25 mouse cellular contexts compared by ENCODE assay signal in the genomic region with DNA sequence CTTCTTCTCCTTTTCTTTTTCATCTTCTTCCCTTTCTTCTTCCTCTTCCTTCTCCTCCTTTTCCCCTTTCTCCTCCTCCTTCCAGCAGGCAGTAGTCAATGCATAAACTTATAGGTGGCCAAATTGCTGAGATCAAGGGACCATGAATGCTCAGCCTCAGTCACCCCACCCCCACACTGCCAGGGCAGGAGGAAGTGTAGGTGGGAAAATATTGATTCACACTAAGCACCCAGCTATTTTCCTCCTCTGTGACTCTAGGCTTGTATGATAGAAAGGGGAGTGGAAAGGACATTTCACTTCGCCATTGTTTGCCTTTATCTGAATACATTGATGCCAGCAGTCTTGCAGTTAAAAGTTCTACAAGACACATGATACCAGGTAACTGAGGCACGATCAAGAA. TPM values are rescaled to one million over a fixed set of nuclear protein-coding genes. Genes with fewer than 3 reads are reported as not detected.
DNase-seq lines count a peak whose midpoint lies in the region; ATAC-seq lines count a peak whose summit lies in the region.
"Had no signal": no experiment of that assay in that cellular context is flagged by ENCODE, and none has a peak within 500 bp of the region (broad histone marks: within the 10 kb centered on the region; RNA-seq: fewer than 3 reads in every experiment).

No protein-coding gene starts in this region.

- H3K4me3 ChIP-seq in heart, embryonic 13.5 days = no peak overlapping the region
- no peak overlapping the region for H3K4me3 ChIP-seq in neural tube, embryonic 11.5 days (ENCODE audit: low read depth, low read length)
- H3K4me3 ChIP-seq in neural tube, embryonic 15.5 days (replicated peaks) = no peak overlapping the region
- H3K4me3 ChIP-seq in forebrain, embryonic 12.5 days (replicated peaks) = no peak overlapping the region
- H3K4me3 ChIP-seq: embryonic facial prominence, embryonic 13.5 days; embryonic facial prominence, embryonic 15.5 days; erythroblast, embryonic 14.5 days; forebrain, embryonic 10.5 days; forebrain, embryonic 13.5 days; forebrain, embryonic 15.5 days had no signal

- no peak overlapping the region for H3K9ac ChIP-seq in heart, embryonic 13.5 days
- no peak overlapping the region for H3K9ac ChIP-seq in neural tube, embryonic 11.5 days (ENCODE audit: low read length)
- no peak overlapping the region for H3K9ac ChIP-seq in neural tube, embryonic 15.5 days (replicated peaks)
- H3K9ac ChIP-seq in forebrain, embryonic 12.5 days = no peak overlapping the region
- H3K9ac ChIP-seq: embryonic facial prominence, embryonic 13.5 days; embryonic facial prominence, embryonic 15.5 days; forebrain, embryonic 13.5 days; forebrain, embryonic 15.5 days had no signal

- 0 out of 2 replicates have a peak overlapping the region, but pooled peaks have one; percentile 15 for H3K27ac ChIP-seq in heart, embryonic 13.5 days (replicated peaks)
- H3K27ac ChIP-seq in neural tube, embryonic 11.5 days (ENCODE audit: low read depth, low read length) = no peak overlapping the region
- no peak overlapping the region for H3K27ac ChIP-seq in neural tube, embryonic 15.5 days (replicated peaks)
- H3K27ac ChIP-seq in forebrain, embryonic 12.5 days = no peak overlapping the region
- H3K27ac ChIP-seq: embryonic facial prominence, embryonic 13.5 days; embryonic facial prominence, embryonic 15.5 days; forebrain, embryonic 10.5 days; forebrain, embryonic 13.5 days; forebrain, embryonic 15.5 days had no signal

- DNase-seq in heart, adult 18-20 months = no peak
- DNase-seq in neural tube, embryonic 11.5 days (ENCODE audit: low spot score) = peak; percentile 6
- DNase-seq in splenic B cell, adult 2 months (ENCODE audit: low read depth, low spot score) = peak; percentile 15
- DNase-seq in left cerebral cortex, postnatal 14 days (ENCODE audit: low spot score in 2 of 2) = no peak
- DNase-seq: adrenal gland, adult 2 months; adrenal gland, postnatal 10 days; adrenal gland, postnatal 25 days; cerebellum, adult 11 months; cerebellum, adult 18-20 months; cerebellum, adult 8-10 months; cerebellum, adult 9-11 months; cerebellum, postnatal 14 days; cerebellum, postnatal 36 days; embryo, embryonic 11 days had no signal

- H3K9me3 ChIP-seq in heart, embryonic 13.5 days = no peaks in the 10 kb centered on the region
- no peaks in the 10 kb centered on the region for H3K9me3 ChIP-seq in neural tube, embryonic 11.5 days (ENCODE audit: control insufficient read depth, low read length)
- no peaks in the 10 kb centered on the region for H3K9me3 ChIP-seq in neural tube, embryonic 15.5 days (replicated peaks)
- H3K9me3 ChIP-seq in forebrain, embryonic 12.5 days = no peaks in the 10 kb centered on the region
- H3K9me3 ChIP-seq: embryonic facial prominence, embryonic 13.5 days; embryonic facial prominence, embryonic 15.5 days; forebrain, embryonic 10.5 days; forebrain, embryonic 13.5 days; forebrain, embryonic 15.5 days had no signal

- no peak overlapping the region for H3K4me2 ChIP-seq in heart, embryonic 13.5 days
- H3K4me2 ChIP-seq in neural tube, embryonic 11.5 days (ENCODE audit: low read depth) = no peak overlapping the region
- H3K4me2 ChIP-seq in neural tube, embryonic 15.5 days = no peak overlapping the region
- no peak overlapping the region for H3K4me2 ChIP-seq in forebrain, embryonic 12.5 days
- H3K4me2 ChIP-seq: embryonic facial prominence, embryonic 13.5 days; embryonic facial prominence, embryonic 15.5 days; forebrain, embryonic 13.5 days; forebrain, embryonic 15.5 days had no signal

- no peaks in the 10 kb centered on the region for H3K36me3 ChIP-seq in heart, embryonic 13.5 days
- H3K36me3 ChIP-seq in neural tube, embryonic 11.5 days (ENCODE audit: control insufficient read depth, insufficient read depth, low read length) = no peaks in the 10 kb centered on the region
- no peaks in the 10 kb centered on the region for H3K36me3 ChIP-seq in neural tube, embryonic 15.5 days
- H3K36me3 ChIP-seq in splenic B cell, adult 2 months (ENCODE audit: control insufficient read depth, insufficient read depth, low read length, poor library complexity, severe bottlenecking) = no peaks in the 10 kb centered on the region
- H3K36me3 ChIP-seq in forebrain, embryonic 12.5 days (replicated peaks) = no peaks in the 10 kb centered on the region
- H3K36me3 ChIP-seq: embryonic facial prominence, embryonic 13.5 days; embryonic facial prominence, embryonic 15.5 days; forebrain, embryonic 10.5 days; forebrain, embryonic 15.5 days had no signal

- H3K4me1 ChIP-seq in heart, embryonic 13.5 days = peaks cover 44% of the 10 kb centered on the region
- H3K4me1 ChIP-seq in neural tube, embryonic 11.5 days (ENCODE audit: control insufficient read depth, insufficient read depth, low read length) = no peaks in the 10 kb centered on the region
- H3K4me1 ChIP-seq in neural tube, embryonic 15.5 days = no peaks in the 10 kb centered on the region
- no peaks in the 10 kb centered on the region for H3K4me1 ChIP-seq in forebrain, embryonic 12.5 days
- H3K4me1 ChIP-seq: embryonic facial prominence, embryonic 13.5 days; embryonic facial prominence, embryonic 15.5 days; forebrain, embryonic 10.5 days; forebrain, embryonic 13.5 days; forebrain, embryonic 15.5 days had no signal

- WGBS in heart, embryonic 13.5 days = 52% methylated on average over 2 of the region's 2 CpGs
- 79% methylated on average over 2 of the region's 2 CpGs for WGBS in neural tube, embryonic 11.5 days
- WGBS in neural tube, embryonic 15.5 days = 88% methylated on average over 2 of the region's 2 CpGs
- 81% methylated on average over 2 of the region's 2 CpGs for WGBS in forebrain, embryonic 12.5 days

- H3K27me3 ChIP-seq in heart, embryonic 13.5 days (replicated peaks) = no peaks in the 10 kb centered on the region
- no peaks in the 10 kb centered on the region for H3K27me3 ChIP-seq in neural tube, embryonic 11.5 days (ENCODE audit: control insufficient read depth, insufficient read depth, low read length)
- 0 out of 2 replicates have a peak, but pooled peaks cover 4% of the 10 kb centered on the region for H3K27me3 ChIP-seq in neural tube, embryonic 15.5 days (replicated peaks)
- H3K27me3 ChIP-seq in splenic B cell, adult 2 months (ENCODE audit: control insufficient read depth, insufficient read depth, low read length, poor library complexity, severe bottlenecking) = no peaks in the 10 kb centered on the region
- H3K27me3 ChIP-seq in forebrain, embryonic 12.5 days = no peaks in the 10 kb centered on the region; the same call in 1 of the 2 replicates
- H3K27me3 ChIP-seq: embryonic facial prominence, embryonic 15.5 days; forebrain, embryonic 13.5 days; forebrain, embryonic 15.5 days had no signal

- ATAC-seq in heart, embryonic 13.5 days (ENCODE audit: extremely low read depth, insufficient number of reproducible peaks, low FRiP score, low TSS enrichment) = no peak
- ATAC-seq in neural tube, embryonic 11.5 days (ENCODE audit: insufficient read depth, low FRiP score, low TSS enrichment) = no peak
- ATAC-seq in neural tube, embryonic 15.5 days (ENCODE audit: low FRiP score) = no peak
- ATAC-seq in forebrain, embryonic 12.5 days (ENCODE audit: low FRiP score) = no peak
- ATAC-seq: forebrain, embryonic 13.5 days; forebrain, embryonic 15.5 days had no signal

- intact Hi-C loops in left cerebral cortex, postnatal 14 days (cut with DNase I) = no loop called here

RNA-seq across cellular contexts. Expression of a gene that starts 13.3 kb away (rescaled TPM):
- 44.7 and 49.7 TPM in 2 replicates for polyA plus RNA-seq in heart, embryonic 13.5 days (2015; fragmentation: Nextera tagmentation; extraction: Ambion mirVana)
- total RNA-seq in heart, adult 18-20 months (2021) = under 1 TPM; 0.10 to 0.41 TPM
- polyA plus RNA-seq in neural tube, embryonic 11.5 days (2014; fragmentation: Nextera tagmentation; extraction: Ambion mirVana) = 1.4 and 2.4 TPM in 2 replicates
- polyA plus RNA-seq in neural tube, embryonic 15.5 days (2015; fragmentation: Nextera tagmentation; extraction: Ambion mirVana) = 0.78 and 1.3 TPM in 2 replicates
- total RNA-seq in left cerebral cortex, postnatal 14 days (2021) = 1 to 10 TPM in 1 of 2 experiments, under 1 TPM in 1; 0.42 to 1.2 TPM
- polyA plus RNA-seq in forebrain, embryonic 12.5 days (2016; fragmentation: Nextera tagmentation; extraction: Ambion mirVana) = 0.14 and 0.33 TPM in 2 replicates
- total RNA-seq: common myeloid progenitor, adult 5-6 weeks; MEL had no signal

RNA-seq across cellular contexts. Expression of a gene that starts 57.8 kb away (rescaled TPM):
- 0.42 and 0.57 TPM in 2 replicates for polyA plus RNA-seq in heart, embryonic 13.5 days (2015; fragmentation: Nextera tagmentation; extraction: Ambion mirVana)
- under 1 TPM in 1 of 2 experiments, not detected in 1; 0.57 TPM for total RNA-seq in heart, adult 18-20 months (2021)
- polyA plus RNA-seq in neural tube, embryonic 11.5 days (2014; fragmentation: Nextera tagmentation; extraction: Ambion mirVana) = 0.28 and 0.49 TPM in 2 replicates
- polyA plus RNA-seq in neural tube, embryonic 15.5 days (2015; fragmentation: Nextera tagmentation; extraction: Ambion mirVana) = 0.37 and 2.3 TPM in 2 replicates
- total RNA-seq in left cerebral cortex, postnatal 14 days (2021) = not detected
- polyA plus RNA-seq in forebrain, embryonic 12.5 days (2016; fragmentation: Nextera tagmentation; extraction: Ambion mirVana) = 0.20 and 0.23 TPM in 2 replicates
- total RNA-seq: adrenal gland, adult 2 months; adrenal gland, postnatal 25 days had no signal
- polyA plus RNA-seq: adrenal gland, adult 2 months; erythroblast, embryonic 14.5 days; forebrain, embryonic 15.5 days had no signal

Comparison
In these comparisons a context has a peak if more than half of its experiments do, and no peak if none do; other contexts are left out.
1. DNase-seq: peak in neural tube, embryonic 11.5 days (single experiment) and splenic B cell, adult 2 months (single experiment); none in heart, adult 18-20 months (0 of 2) and left cerebral cortex, postnatal 14 days (0 of 2).
2. RNA of a gene that starts 13.3 kb away (polyA plus RNA-seq): 44.7 to 49.7 TPM in heart, embryonic 13.5 days; 1.4 to 2.4 TPM in neural tube, embryonic 11.5 days, 0.78 to 1.3 TPM in neural tube, embryonic 15.5 days and 0.14 to 0.33 TPM in forebrain, embryonic 12.5 days; every median in the first group is over 10 times any median in the second.